Mouse (Mus musculus): Measurements from ENCODE around the gene Ltbp1. TPM values are rescaled to one million over a fixed set of nuclear protein-coding genes. Genes with fewer than 3 reads are reported as not detected.

The Ltbp1 gene
- polyA plus RNA-seq, 1 experiment from 2014 or later: 1.6 TPM

DNA sequence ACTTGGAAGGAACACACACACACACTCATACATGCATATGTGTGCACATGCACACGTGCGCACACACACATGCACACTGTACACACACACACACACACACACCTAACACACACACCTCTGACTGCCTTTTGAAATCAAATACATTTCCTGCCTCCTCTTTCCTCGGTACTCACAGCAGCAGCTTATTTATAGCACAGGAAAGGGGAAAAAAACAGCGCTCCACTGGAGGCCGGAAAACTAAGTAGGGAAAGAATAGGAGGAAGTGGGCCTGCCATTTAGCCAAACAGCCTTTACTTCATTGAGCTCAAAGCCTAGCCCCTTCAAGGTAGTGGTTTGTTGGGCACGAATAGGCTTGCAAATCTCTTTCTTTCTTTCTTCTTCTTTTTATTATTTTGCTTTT is 430.2 kb downstream of the Ltbp1 start, which contains the start of gene Rasgrp3:
TSS of gene Rasgrp3 (plus strand) at position 298 of the 400 bp plus-strand sequence.
- Histone ChIP-seq H3K27me3 (replicated peaks; ENCODE audit: control insufficient read depth, insufficient read depth, low read length) (no peaks in the 10 kb centered on the region), H3K36me3 (ENCODE audit: control insufficient read depth, insufficient read depth, low read length) (no peaks in the 10 kb centered on the region), H3K4me3 (ENCODE audit: low read length) (peak within 1 kb of the TSS; percentile 4; the same call in 1 of the 2 replicates), H3K9me3 (ENCODE audit: control insufficient read depth, low read length) (no peaks in the 10 kb centered on the region), H3K27ac (ENCODE audit: low read depth, low read length) (no peak within 1 kb of the TSS), H3K4me1 (ENCODE audit: control insufficient read depth, insufficient read depth, low read depth, low read length) (no peaks in the 10 kb centered on the region), H3K4me2 (ENCODE audit: low read length) (no peak within 1 kb of the TSS), H3K9ac (ENCODE audit: low read depth, low read length) (no peak within 1 kb of the TSS)
- 78% methylated on average over 6 of the region's 6 CpGs for WGBS
- ATAC-seq: no peak

DNA sequence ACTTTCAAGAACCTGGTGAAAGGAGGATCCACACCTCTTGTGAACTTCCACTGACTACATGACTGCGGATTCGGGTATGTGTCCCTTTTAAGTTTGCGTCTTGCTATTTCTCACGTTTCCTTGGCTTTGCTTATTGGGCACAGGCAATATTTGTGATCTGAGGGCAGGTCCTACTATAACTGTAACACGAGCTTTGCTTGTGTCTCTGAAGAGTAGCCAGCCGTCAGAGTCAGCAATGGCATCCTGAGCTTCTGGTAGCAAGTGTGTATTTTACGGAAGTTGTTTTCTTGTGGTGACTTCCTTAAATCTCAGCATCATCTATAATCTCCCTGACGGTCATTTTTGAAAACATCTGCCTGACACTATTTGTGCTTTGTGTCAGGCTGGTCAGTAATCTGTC is 430.7 kb downstream of the Ltbp1 start:
- no peaks in the 10 kb centered on the region for H3K36me3 ChIP-seq (ENCODE audit: control insufficient read depth, insufficient read depth, low read length)
- 90% methylated on average over 8 of the region's 8 CpGs for WGBS
- H3K27ac ChIP-seq (ENCODE audit: low read depth, low read length): no peak overlapping the region
- no peaks in the 10 kb centered on the region for H3K4me1 ChIP-seq (ENCODE audit: control insufficient read depth, insufficient read depth, low read depth, low read length)
- H3K4me2 ChIP-seq (ENCODE audit: low read length): no peak overlapping the region
- H3K9me3 ChIP-seq (ENCODE audit: control insufficient read depth, low read length): no peaks in the 10 kb centered on the region
- no peaks in the 10 kb centered on the region for H3K27me3 ChIP-seq (replicated peaks; ENCODE audit: control insufficient read depth, insufficient read depth, low read length)
- H3K9ac ChIP-seq (ENCODE audit: low read depth, low read length): no peak overlapping the region
- ATAC-seq: no peak
- peak overlapping the region; percentile 4; the same call in 1 of the 2 replicates for H3K4me3 ChIP-seq (ENCODE audit: low read length)

DNA sequence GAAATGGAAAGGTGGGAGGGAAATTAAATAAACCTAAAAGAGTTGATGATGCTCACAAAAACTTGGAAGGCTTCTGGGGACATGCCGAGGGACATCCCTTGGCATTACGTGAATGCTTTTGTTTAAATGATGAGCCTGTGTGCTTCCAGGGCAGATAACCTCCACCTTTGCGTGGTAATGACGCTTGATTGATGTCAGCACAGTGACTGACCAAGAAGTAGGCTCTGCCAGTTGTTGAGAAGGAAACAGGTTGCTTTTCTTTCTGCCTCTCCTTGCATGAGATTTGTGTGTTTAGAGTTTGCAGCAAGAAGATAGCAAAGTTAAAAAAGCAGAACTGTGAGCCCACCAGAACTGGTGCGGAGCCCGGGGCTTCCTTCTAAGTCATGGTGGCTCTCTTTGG is 431.5 kb downstream of the Ltbp1 start:
- Histone ChIP-seq H3K4me2 (ENCODE audit: low read length) (no peak overlapping the region), H3K4me1 (ENCODE audit: control insufficient read depth, insufficient read depth, low read depth, low read length) (no peaks in the 10 kb centered on the region), H3K27me3 (replicated peaks; ENCODE audit: control insufficient read depth, insufficient read depth, low read length) (no peaks in the 10 kb centered on the region), H3K27ac (ENCODE audit: low read depth, low read length) (no peak overlapping the region), H3K9me3 (ENCODE audit: control insufficient read depth, low read length) (no peaks in the 10 kb centered on the region), H3K36me3 (ENCODE audit: control insufficient read depth, insufficient read depth, low read length) (no peaks in the 10 kb centered on the region), H3K4me3 (ENCODE audit: low read length) (no peak overlapping the region), H3K9ac (ENCODE audit: low read depth, low read length) (no peak overlapping the region)
- ATAC-seq: no peak
- WGBS: 83% methylated on average over 6 of the region's 6 CpGs

DNA sequence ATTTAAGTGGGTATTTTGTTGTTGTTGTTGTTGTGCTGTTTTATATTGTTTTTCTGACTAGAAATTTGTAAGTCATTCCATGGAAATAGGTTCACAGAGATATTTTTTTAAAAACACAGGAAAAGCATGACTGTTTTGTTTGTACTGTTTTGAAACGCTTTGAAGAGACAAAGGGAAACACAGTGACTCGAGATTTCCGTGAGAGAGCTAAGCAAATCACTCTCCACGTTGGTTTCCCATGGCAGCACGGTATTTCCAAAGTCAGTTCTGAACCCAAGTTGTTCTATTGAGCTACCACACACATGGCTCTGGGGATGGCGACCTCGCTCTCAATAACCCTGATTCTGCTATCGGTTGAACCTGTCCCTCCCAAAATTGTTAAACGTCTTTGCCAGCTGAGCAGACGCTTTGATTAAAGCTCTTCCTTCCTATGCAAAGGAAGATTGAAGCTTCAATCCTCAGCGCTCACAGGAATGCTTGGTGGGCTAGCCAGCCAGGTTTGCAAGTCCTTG is 431.9 kb downstream of the Ltbp1 start:
- no peak overlapping the region for H3K4me3 ChIP-seq (ENCODE audit: low read length)
- no peaks in the 10 kb centered on the region for H3K27me3 ChIP-seq (replicated peaks; ENCODE audit: control insufficient read depth, insufficient read depth, low read length)
- WGBS: 68% methylated on average over 11 of the region's 11 CpGs
- no peak for ATAC-seq
- no peaks in the 10 kb centered on the region for H3K36me3 ChIP-seq (ENCODE audit: control insufficient read depth, insufficient read depth, low read length)
- H3K9me3 ChIP-seq (ENCODE audit: control insufficient read depth, low read length): no peaks in the 10 kb centered on the region
- no peak overlapping the region for H3K27ac ChIP-seq (ENCODE audit: low read depth, low read length)
- no peaks in the 10 kb centered on the region for H3K4me1 ChIP-seq (ENCODE audit: control insufficient read depth, insufficient read depth, low read depth, low read length)
- 0 out of 2 replicates have a peak overlapping the region, but pooled peaks have one; percentile 18 for H3K4me2 ChIP-seq (ENCODE audit: low read length)
- H3K9ac ChIP-seq (ENCODE audit: low read depth, low read length): no peak overlapping the region

DNA sequence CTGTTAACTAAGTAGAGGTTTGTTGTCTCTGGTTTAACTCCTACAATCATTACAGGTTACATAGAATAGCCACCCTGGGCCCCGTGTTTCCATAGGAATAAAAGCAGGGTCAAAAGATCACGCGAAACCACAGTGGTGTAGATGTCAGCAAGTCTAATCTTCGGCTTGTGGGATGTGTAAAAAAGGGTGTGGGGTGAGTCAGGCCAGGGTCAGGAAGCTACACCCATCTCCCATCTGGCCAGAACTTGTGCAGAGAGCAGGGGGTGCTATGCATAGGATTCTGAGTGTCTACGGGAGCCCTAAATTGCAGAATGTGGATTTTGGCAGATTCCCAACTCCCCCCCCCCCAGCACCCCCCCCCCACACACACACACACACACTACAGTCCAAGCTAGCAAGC is 432.8 kb downstream of the Ltbp1 start:
- Histone ChIP-seq H3K4me2 (ENCODE audit: low read length) (no peak overlapping the region), H3K27ac (ENCODE audit: low read depth, low read length) (no peak overlapping the region), H3K27me3 (replicated peaks; ENCODE audit: control insufficient read depth, insufficient read depth, low read length) (no peaks in the 10 kb centered on the region), H3K9me3 (ENCODE audit: control insufficient read depth, low read length) (no peaks in the 10 kb centered on the region), H3K4me1 (ENCODE audit: control insufficient read depth, insufficient read depth, low read depth, low read length) (no peaks in the 10 kb centered on the region), H3K36me3 (ENCODE audit: control insufficient read depth, insufficient read depth, low read length) (no peaks in the 10 kb centered on the region), H3K9ac (ENCODE audit: low read depth, low read length) (no peak overlapping the region), H3K4me3 (ENCODE audit: low read length) (no peak overlapping the region)
- ATAC-seq: no peak; the same call in 1 of the 2 replicates
- WGBS: 60% methylated on average over 4 of the region's 5 CpGs

DNA sequence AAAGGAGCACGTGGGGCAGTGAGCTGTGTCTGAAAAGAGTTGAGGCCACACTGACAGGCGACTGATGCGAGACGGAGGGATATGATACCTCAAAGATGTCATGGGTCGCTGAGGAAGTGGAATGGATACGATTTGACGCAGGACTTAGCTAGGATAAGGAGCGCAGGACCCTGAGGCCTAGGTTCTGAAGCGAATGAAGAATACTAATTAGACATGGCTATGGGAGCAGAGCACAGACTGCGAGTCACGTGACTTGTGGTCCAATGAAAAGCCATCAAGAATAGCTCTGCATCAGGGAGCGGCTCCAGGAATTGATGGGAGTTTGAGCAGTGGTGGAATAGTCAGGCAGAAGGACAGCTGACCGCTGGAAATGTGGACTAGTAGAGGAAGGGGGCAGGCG is 433.7 kb downstream of the Ltbp1 start:
- Histone ChIP-seq H3K4me1 (ENCODE audit: control insufficient read depth, insufficient read depth, low read depth, low read length) (no peaks in the 10 kb centered on the region), H3K9me3 (ENCODE audit: control insufficient read depth, low read length) (no peaks in the 10 kb centered on the region), H3K27me3 (replicated peaks; ENCODE audit: control insufficient read depth, insufficient read depth, low read length) (no peaks in the 10 kb centered on the region), H3K4me3 (ENCODE audit: low read length) (no peak overlapping the region), H3K27ac (ENCODE audit: low read depth, low read length) (no peak overlapping the region), H3K9ac (ENCODE audit: low read depth, low read length) (no peak overlapping the region), H3K36me3 (ENCODE audit: control insufficient read depth, insufficient read depth, low read length) (no peaks in the 10 kb centered on the region), H3K4me2 (ENCODE audit: low read length) (no peak overlapping the region)
- WGBS: 65% methylated on average over 14 of the region's 14 CpGs
- no peak for ATAC-seq

DNA sequence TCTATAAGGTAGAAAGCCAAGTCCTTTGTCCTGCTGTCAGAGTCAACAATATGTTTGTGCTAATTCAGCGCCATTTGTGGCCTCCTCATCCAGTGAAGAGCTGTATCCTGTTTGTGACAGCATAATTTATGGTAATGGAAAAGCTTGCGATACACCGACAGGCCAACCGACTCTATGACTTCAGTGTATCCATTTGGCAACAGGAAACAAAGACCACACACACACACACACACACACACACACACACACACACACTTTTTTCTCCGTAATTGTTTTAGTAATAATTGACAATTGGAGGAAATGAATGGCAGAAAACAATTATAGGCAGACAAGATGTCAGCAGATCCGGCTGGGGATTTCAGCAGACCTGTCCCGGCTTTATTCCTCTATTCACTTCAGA is 435.3 kb downstream of the Ltbp1 start:
- WGBS: 43% methylated on average over 7 of the region's 7 CpGs
- no peak overlapping the region for H3K4me2 ChIP-seq (ENCODE audit: low read length)
- H3K9me3 ChIP-seq (ENCODE audit: control insufficient read depth, low read length): no peaks in the 10 kb centered on the region
- no peak overlapping the region for H3K9ac ChIP-seq (ENCODE audit: low read depth, low read length)
- H3K27me3 ChIP-seq (replicated peaks; ENCODE audit: control insufficient read depth, insufficient read depth, low read length): no peaks in the 10 kb centered on the region
- no peaks in the 10 kb centered on the region for H3K36me3 ChIP-seq (ENCODE audit: control insufficient read depth, insufficient read depth, low read length)
- no peak overlapping the region for H3K4me3 ChIP-seq (ENCODE audit: low read length)
- no peak for ATAC-seq
- H3K4me1 ChIP-seq (ENCODE audit: control insufficient read depth, insufficient read depth, low read depth, low read length): no peaks in the 10 kb centered on the region
- H3K27ac ChIP-seq (ENCODE audit: low read depth, low read length): no peak overlapping the region

DNA sequence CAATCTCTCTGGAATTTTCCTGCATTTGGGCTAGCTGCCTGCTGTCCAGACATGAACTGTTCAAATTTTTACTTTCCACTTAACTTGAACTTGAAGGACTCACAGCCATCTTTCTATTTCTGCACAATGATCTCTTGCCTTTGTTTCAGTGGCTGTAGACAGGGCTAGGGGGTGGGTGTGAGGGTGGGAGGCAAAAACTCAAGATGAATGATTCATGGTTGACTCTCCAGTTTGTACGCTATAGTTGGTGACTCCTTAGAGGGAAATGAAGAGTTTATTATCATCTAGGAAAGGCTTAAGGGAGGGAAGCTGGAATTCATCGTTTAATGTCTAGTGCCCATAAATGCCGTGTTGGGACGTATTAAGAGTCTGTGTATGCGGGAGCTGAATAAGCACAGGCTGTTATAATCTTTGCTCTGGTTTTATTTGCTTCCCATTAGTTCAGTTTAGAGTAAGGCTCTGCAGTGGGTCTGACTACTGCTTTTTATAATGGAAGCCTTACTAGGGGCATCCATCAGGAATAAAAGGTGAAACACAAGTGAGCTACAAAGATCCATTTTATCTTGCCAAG is 436.0 kb downstream of the Ltbp1 start:
- Histone ChIP-seq H3K36me3 (ENCODE audit: control insufficient read depth, insufficient read depth, low read length) (no peaks in the 10 kb centered on the region), H3K4me3 (ENCODE audit: low read length) (no peak overlapping the region), H3K27me3 (replicated peaks; ENCODE audit: control insufficient read depth, insufficient read depth, low read length) (no peaks in the 10 kb centered on the region), H3K27ac (ENCODE audit: low read depth, low read length) (no peak overlapping the region), H3K9ac (ENCODE audit: low read depth, low read length) (no peak overlapping the region), H3K9me3 (ENCODE audit: control insufficient read depth, low read length) (no peaks in the 10 kb centered on the region), H3K4me2 (ENCODE audit: low read length) (no peak overlapping the region), H3K4me1 (ENCODE audit: control insufficient read depth, insufficient read depth, low read depth, low read length) (no peaks in the 10 kb centered on the region)
- ATAC-seq: peak; percentile 62; the same call in 1 of the 2 replicates
- 64% methylated on average over 5 of the region's 5 CpGs for WGBS

Data from hindbrain, embryonic 16.5 days (tissue).